Mouse (Mus musculus) frontal cortex, postnatal 25 days (tissue): ENCODE measurements around the gene Syt8.

ENCODE experiments used
- DNase-seq, 2 experiments: peaks; one replicate each; pipeline ENCODE4 v3.0.0; 2022; ENCODE audit warnings: low spot score in 2 of 2

Gene Syt8

DNA sequence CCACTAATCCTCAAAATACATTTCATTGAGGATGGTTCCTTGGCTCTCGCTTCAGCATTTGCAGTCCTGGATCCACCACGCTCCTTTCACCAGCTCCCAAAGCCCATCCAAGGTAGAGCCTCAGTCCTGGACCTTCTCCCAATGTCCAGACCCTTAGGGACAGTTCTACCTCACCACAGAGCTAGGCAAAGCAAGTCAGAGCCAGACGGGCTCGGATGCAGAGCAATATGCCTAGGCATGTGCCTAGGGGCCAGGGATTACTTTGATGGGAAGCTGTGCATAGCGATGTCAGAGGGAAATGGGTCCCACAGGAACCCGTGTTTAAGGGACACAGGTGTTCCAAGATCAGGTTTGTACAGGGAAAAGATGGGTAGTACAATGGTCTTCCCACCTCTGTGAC, 10.7 kb downstream of the Syt8 start:
- no peak for DNase-seq

GRCm38 (mm10) chr7:142446264-142446663, 11.6 kb downstream of the Syt8 start:
- DNase-seq: no peak

DNA sequence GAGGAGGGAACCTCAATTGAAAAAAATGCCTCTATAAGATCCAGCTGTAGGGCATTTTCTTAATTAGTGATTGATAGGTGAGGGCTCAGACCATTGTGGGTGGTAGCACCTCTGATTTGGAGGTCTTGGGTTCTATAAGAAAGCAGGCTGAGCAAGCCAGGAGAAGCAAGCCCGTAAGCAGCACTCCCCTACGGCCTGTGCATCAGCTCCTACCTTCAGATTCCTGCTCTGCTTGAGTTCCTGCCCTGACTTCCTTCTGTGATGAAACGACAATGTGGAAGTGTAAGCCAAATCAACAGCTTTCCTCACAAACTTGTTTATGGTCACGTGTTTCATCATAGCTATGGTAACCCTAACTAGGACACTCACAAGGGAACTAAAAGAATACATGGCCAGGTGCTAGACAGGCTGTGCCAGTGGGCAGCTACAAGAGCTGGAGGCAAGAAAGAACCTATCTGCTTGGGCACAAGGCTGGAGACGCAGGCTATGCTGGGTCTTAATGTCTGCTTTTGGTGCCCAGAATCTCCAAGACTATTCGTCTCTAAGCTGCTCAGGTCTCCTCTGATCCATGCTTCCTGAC, 14.5 kb downstream of the Syt8 start:
- DNase-seq: no peak

DNA sequence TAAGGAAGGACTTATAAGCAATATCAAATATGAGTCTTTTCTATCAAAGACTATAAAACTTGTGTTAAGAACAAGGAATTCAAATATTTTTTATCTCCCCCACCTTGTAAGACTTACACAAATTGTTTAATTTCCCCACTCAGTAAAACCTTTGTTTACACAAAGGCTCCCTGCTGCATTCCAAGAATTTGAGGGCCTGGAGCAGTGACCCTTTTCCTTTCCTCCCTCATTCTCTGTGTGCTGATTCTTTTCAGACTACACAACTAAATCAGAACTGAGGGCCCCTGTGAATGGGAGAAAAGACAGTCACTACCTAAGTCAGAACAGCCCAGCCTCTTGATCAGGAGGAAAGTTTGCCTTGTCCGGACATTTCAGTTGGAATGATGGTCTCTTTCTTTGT, 20.1 kb downstream of the Syt8 start:
- no peak for DNase-seq

- no peak for DNase-seq
Measured at GRCm38 (mm10) chr7:142455251-142455650, 20.6 kb downstream of the Syt8 start.

- no peak for DNase-seq
Measured at GRCm38 (mm10) chr7:142456806-142457205, 22.2 kb downstream of the Syt8 start.

DNA sequence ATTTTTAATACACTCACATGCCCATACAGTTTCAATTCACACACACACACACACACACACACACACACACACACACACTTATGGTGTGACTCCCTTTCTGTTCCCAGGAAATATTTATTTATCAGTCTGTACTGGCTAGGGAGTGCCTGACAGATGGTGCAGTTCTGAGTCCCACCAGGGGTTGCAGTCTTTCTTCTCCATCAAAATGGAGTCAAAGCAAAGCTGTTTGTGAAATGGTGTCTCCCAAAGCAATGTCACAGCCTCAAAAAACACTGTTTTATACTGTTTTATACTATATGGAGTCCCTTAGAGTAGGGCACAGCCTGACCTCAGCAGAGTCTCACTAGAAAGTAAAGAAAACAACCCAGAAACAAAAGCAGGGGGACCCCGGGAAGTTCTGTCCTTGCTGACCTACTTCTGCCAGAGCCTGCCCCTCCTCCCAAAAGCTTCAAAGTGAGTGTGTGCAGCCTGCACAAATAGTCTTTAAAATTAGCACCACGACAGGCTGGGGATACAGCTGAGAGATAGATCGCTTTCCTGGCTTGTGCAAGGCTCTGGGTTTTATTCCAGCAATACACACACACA, 22.7 kb downstream of the Syt8 start:
- DNase-seq: no peak

DNA sequence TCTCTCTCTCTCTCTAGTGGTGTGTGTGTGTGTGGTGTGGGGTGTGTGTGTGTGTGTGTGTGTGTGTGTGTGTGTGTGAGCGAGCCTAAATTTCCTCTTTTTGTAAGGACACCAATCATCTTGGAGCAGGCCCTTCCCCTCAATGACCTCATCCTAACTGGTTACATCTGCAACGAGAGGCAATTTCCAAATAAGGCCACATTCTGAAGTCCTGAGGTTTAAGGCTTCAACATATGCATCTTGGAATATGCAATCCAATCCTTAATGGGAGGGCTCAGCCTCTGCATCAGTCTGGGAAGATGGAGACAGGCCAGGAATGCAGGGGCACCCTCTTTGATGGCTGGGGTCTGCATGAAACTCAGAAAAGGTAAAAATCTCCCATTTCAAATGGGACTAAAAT, 23.4 kb downstream of the Syt8 start:
- DNase-seq: no peak

DNA sequence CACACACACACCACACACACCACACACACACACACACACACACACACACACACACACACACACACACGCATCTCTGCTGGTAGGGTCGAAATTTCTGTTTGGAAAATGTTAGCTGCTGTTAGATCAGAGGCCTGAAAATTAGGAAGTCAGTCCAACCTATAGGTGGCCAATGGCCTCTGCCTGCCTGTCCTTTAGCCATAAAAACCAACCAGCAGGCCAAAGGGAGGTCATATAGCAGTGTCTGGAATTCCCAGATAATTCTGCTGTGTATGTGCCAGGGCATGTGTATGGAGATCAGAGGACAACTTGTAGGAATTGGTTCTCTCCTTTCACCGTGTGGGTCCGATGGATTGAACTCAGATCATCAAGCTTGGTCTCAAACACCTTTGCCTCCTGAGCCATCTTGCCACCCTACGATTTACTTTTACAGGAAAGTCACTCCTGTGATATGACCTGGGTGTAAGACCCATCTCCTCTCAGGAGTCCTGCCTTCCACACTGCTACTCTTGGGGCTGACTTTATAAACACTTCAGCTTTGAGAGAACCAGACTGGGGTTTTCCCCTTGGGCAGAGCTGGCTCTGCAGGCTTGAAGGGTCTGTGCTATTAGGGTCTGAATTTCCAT, 24.1 kb downstream of the Syt8 start:
- no peak for DNase-seq

DNA sequence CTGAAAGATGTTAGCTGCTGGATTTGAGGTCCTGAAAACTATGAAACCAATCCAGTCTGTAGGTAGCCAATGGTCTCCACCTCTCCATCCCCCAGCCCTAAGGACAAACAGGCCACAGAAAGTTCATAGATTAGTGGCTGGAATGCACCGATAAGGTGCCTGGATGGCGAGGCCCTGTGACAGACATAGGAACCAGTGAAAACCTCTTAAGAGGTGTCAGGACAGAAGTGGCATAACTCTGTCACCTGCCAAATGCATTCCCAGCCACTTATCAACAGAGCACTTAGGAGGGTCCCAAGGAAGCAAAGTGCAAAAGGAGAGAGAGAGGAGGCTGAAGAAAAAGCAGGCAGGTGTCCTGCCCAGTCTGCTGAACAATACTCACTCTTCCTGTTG, 24.6 kb downstream of the Syt8 start:
- DNase-seq: no peak

- DNase-seq: no peak
Measured at GRCm38 (mm10) chr7:142460636-142461077, 26.0 kb downstream of the Syt8 start, which contains the start of gene Lsp1. Lsp1 (plus strand) TSS chr7:142460809.

DNA sequence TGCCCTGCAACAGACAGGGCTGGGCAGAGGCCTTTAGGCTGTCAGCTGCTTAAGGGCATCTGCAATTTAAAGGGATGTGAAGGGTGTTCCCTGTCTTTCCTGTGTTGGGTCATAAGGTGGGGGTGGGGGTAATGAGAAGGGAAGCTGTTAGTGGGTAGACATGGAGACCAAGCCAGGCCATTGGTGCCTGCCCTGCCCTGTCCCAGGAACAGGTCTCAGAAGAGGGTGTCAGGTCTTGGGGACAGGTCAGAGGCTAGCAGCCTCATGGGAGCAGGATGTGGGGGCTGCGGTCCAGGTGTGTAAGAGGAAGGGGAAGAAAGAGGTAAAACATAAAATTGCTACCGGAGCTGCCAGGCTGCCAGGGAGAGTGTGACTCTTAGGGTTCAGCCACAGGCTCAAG, 26.8 kb downstream of the Syt8 start:
- no peak for DNase-seq

GRCm38 (mm10) chr7:142462190-142462589, 27.5 kb downstream of the Syt8 start:
- DNase-seq: no peak

DNA sequence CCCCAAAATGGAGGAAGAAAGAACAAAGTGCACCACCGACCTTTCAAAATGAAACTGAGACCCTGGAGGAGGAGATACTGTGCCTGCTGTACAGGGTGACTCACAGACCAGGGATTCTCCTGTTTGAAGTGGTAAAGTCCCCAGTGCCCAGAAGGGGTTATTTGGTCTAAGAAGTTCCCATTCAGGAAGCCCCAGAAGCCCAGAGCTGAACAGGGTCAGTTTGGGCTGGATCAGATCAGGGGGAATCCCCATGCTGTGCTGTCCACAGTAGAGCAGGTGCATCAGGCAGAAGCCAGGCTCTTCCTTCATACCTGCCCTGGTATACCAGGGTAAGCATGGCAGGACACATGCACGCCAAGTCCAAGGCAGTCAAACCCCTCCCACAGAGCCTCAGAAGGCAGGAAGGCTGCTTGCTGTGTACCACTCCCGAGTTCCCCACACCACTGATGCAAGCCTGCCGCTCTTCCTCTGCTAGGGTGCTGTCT, 28.0 kb downstream of the Syt8 start:
- no peak for DNase-seq

DNA sequence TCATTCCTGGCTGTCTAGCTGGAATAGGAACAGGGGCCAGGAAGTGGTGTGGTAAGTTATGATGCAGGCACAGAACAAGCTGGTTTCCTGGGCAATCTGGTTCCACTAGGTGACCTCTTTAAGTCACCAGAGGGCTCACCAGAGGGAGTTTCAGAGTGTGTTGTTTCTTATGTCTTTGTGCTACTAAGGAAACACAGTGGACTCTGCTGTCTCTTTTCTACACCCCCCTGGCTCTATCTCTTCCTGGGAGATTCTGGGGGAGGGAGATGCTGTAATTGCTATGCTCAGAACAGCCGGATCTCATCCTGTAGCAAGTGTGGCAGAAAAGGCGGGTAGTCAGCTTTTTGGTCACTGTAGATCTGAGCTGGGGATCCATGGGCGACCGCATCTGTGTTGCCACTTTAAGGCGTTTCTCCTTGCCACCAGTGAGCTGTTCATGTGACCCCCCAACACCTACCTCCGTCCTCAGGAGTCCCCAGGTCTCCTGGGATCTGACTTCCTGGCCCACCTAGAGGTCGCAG, 35.6 kb downstream of the Syt8 start:
- no peak for DNase-seq

DNA sequence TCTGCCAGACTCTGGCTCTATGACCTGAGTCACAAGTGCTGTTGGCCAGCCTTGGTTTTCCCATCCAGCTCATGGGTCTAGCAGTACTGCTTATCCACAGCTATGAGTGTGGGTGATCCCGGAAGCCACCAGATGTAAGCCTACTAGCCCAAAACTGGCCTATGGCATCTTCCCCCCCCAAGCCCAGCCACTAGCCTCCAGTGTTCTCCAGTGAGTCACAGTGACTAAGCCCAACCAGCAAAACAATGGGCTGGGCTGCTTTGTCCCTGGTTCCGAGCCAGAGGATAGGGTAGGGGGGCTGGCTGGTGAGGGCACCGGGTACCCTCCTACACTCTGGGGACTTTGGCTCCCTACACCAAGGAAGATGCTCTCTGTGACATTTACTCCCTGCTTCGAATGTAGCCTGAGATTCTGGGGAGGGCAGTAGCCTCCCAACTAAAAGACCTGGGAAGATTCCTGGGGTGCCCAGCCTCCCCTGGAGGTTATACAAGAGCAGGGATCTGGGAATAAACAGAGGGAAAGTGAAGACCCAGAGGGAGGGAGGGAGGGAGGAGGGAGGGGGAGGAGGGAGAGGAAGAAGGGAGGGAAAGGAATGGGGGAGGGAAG, 36.3 kb downstream of the Syt8 start:
- DNase-seq: no peak

DNA sequence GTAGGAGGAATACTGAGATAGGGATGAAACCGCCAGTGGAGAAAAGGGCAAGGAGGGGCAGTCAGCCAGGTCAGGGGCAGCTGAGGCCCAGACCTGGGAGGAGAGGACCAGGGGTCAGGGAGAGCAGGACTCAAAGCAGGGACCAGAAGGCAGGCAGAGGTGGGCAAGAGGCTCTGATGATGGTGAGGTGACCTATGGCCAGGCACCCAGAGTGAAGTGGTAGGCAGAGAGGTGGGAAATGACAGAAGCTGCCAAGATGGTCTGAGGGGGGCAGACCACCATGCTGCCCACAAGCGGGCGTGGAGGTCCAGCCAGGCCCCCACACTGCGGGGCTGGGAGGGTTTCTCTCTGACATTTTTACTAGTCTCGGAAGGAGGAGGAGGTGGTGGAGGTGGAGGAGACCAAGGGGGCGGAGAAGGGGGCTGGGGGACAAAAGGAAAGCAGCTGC, 36.8 kb downstream of the Syt8 start:
- no peak for DNase-seq

- no peak for DNase-seq
Measured at GRCm38 (mm10) chr7:142471884-142472570, 37.4 kb downstream of the Syt8 start.

GRCm38 (mm10) chr7:142472936-142473335, 38.3 kb downstream of the Syt8 start:
- DNase-seq: no peak

GRCm38 (mm10) chr7:142473476-142473875, 38.8 kb downstream of the Syt8 start:
- DNase-seq: no peak

- no peak for DNase-seq
Measured at GRCm38 (mm10) chr7:142474799-142475198, 40.1 kb downstream of the Syt8 start.

GRCm38 (mm10) chr7:142475641-142476040, 41.0 kb downstream of the Syt8 start:
- DNase-seq: no peak
